Mouse (Mus musculus) limb, embryonic 10.5 days (tissue): ENCODE data around the gene Gm136. TPM values are rescaled to one million over a fixed set of nuclear protein-coding genes. Genes with fewer than 3 reads are reported as not detected.
A peak's percentile ranks its signal among the peaks of the same experiment; 100 is the strongest.

Experiments used
- DNase-seq: peaks from one replicate; pipeline ENCODE4 v3.0.0-alpha.2; 2017; ENCODE audit warnings: low spot score
- H3K27ac ChIP-seq: fragments of 300-500 bp; sonication (generic); 2 replicates; pipeline ENCODE4 v1.5.1; 2016; ENCODE audit warnings: mild to moderate bottlenecking
- H3K27me3 ChIP-seq: fragments of 300-500 bp; sonication (generic); 2 replicates; pipeline ENCODE4 v1.6.1; 2016; ENCODE audit warnings: low read depth, mild to moderate bottlenecking; ENCODE audit not compliant: poor library complexity, severe bottlenecking
- H3K36me3 ChIP-seq: fragments of 300-500 bp; sonication (generic); 2 replicates; pipeline ENCODE4 v1.6.1; 2016; ENCODE audit warnings: mild to moderate bottlenecking, moderate library complexity
- H3K4me1 ChIP-seq: fragments of 300-500 bp; sonication (generic); 2 replicates; pipeline ENCODE4 v1.6.1; 2016
- H3K4me3 ChIP-seq: fragments of 300-500 bp; sonication (generic); 2 replicates; pipeline ENCODE4 v1.5.1; 2016; ENCODE audit warnings: mild to moderate bottlenecking, moderate library complexity
- H3K9me3 ChIP-seq: fragments of 300-500 bp; sonication (generic); replicated peaks from 2 replicates; pipeline ENCODE4 v1.6.1; 2016; ENCODE audit warnings: mild to moderate bottlenecking
- WGBS: fragments of 180-500 bp; shearing (Covaris S2); methylation state at CpG from one replicate; pipeline ENCODE4 v1.1.7; 2016; 5-methylcytosine and 5-hydroxymethylcytosine counted together
- polyA plus RNA-seq: library from polyadenylated mRNA; unstranded; fragments of >200 nt; fragmentation: Nextera tagmentation; extraction: Ambion mirVana; gene quantifications from 2 replicates; pipeline ENCODE4 v1.2.1, GENCODE M21; 2016

Gm136 gene
- not detected in 2 replicates for polyA plus RNA-seq

GRCm38 (mm10) chr4:34756163-34756562 is at the start of gene Gm136:
Gene Gm136, minus strand, starts transcription at chr4:34756263.
- no peaks in the 10 kb centered on the region for H3K27me3 ChIP-seq
- H3K27ac ChIP-seq = no peak within 1 kb of the TSS
- H3K4me3 ChIP-seq = no peak within 1 kb of the TSS
- no peaks in the 10 kb centered on the region for H3K36me3 ChIP-seq
- no peaks in the 10 kb centered on the region for H3K9me3 ChIP-seq
- WGBS = 94% methylated on average over 1 of the region's 1 CpGs
- DNase-seq = no peak
- no peaks in the 10 kb centered on the region for H3K4me1 ChIP-seq

GRCm38 (mm10) chr4:34801166-34802034 is 45.3 kb upstream of the Gm136 start:
- 90% methylated on average over 14 of the region's 14 CpGs for WGBS

GRCm38 (mm10) chr4:34798005-34798404 is 41.9 kb upstream of the Gm136 start:
- no peak for DNase-seq
- H3K9me3 ChIP-seq = no peaks in the 10 kb centered on the region

More at GRCm38 (mm10) chr4:34801166-34802034, 45.3 kb upstream of the Gm136 start:
- Histone ChIP-seq H3K27me3 (no peaks in the 10 kb centered on the region), H3K27ac (no peak overlapping the region), H3K4me3 (no peak overlapping the region), H3K36me3 (peaks cover 38% of the 10 kb centered on the region), H3K9me3 (no peaks in the 10 kb centered on the region), H3K4me1 (peaks cover 1% of the 10 kb centered on the region; the same call in 1 of the 2 replicates)
- no peak for DNase-seq

GRCm38 (mm10) chr4:34797294-34797983 is 41.4 kb upstream of the Gm136 start:
- H3K4me3 ChIP-seq = no peak overlapping the region
- peaks cover 16% of the 10 kb centered on the region for H3K4me1 ChIP-seq
- H3K27ac ChIP-seq = no peak overlapping the region
- WGBS = 80% methylated on average over 8 of the region's 8 CpGs
- 0 out of 2 replicates have a peak, but pooled peaks cover 4% of the 10 kb centered on the region for H3K36me3 ChIP-seq
- H3K9me3 ChIP-seq = no peaks in the 10 kb centered on the region
- H3K27me3 ChIP-seq = no peaks in the 10 kb centered on the region
- no peak for DNase-seq

More at GRCm38 (mm10) chr4:34798005-34798404, 41.9 kb upstream of the Gm136 start:
- peaks cover 8% of the 10 kb centered on the region for H3K36me3 ChIP-seq
- no peak overlapping the region for H3K4me3 ChIP-seq
- WGBS = 96% methylated on average over 2 of the region's 2 CpGs
- H3K4me1 ChIP-seq = peaks cover 16% of the 10 kb centered on the region
- H3K27ac ChIP-seq = no peak overlapping the region
- no peaks in the 10 kb centered on the region for H3K27me3 ChIP-seq

DNA sequence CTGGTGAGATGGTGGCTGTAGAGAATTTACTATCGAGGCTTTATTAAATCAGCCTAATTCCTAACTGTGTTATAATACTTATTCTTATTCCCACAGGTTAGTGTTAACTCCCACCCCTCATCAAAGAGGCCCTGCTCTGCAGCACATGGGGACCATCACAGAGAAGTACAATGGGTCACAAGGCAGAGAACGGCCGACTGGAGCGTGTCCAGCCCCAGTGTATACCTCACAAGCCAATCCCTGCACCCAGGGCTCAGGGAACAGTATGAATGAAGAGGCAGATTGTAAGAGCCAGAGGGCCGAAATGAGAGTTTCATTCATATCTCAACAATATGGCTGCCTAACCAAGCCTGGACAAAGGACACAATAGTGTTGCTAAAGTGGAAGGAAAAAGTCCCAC is 40.2 kb upstream of the Gm136 start:
- Histone ChIP-seq H3K9me3 (no peaks in the 10 kb centered on the region), H3K4me1 (peaks cover 16% of the 10 kb centered on the region), H3K27me3 (no peaks in the 10 kb centered on the region), H3K36me3 (no peaks in the 10 kb centered on the region), H3K4me3 (no peak overlapping the region), H3K27ac (no peak overlapping the region)
- no peak for DNase-seq
- 93% methylated on average over 5 of the region's 5 CpGs for WGBS

DNA sequence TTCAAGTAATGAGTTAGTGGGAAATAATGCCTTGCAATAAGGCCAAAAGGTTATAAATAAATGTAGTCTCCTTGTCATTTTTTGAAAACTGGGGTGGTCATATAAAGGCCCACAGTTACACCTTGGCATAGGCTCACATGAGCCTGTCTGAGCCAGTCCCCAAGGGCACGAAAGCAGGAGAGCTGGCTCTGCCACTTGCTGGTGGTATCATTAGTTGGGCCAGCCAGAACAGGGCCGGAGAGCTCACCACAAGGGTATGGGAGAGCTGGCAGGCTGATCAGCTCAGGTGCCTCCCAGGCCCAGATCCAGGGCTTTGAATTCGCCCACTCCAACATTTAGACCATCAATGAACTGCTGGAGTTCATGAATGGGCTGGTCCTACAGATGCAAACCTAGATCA is 30.4 kb upstream of the Gm136 start:
- Histone ChIP-seq H3K4me1 (0 out of 2 replicates have a peak, but pooled peaks cover 5% of the 10 kb centered on the region), H3K4me3 (no peak overlapping the region), H3K27me3 (no peaks in the 10 kb centered on the region), H3K9me3 (no peaks in the 10 kb centered on the region), H3K27ac (no peak overlapping the region), H3K36me3 (no peaks in the 10 kb centered on the region)
- WGBS = 84% methylated on average over 3 of the region's 3 CpGs
- DNase-seq = no peak

DNA sequence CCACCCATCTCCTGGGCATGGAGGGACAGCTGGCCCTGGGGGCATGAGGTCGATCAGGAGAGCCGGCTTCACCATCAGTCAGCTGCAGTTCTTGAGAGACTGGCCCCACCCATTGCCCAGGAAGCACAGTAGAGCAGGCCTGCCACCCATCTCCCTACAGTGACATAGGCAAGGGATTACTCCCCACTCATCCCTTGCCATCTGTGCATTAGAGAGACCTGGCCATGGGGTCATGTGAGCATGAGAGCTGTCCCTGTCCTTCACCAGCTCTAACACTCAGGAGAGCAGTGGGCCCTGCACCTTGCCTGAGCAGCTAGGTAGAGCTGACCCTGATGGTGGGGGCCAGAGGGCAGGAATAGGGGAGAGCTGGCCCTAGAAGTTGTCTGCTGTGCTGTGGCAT is 29.6 kb upstream of the Gm136 start:
- H3K4me3 ChIP-seq = no peak overlapping the region
- no peak for DNase-seq
- no peaks in the 10 kb centered on the region for H3K27me3 ChIP-seq
- no peaks in the 10 kb centered on the region for H3K9me3 ChIP-seq
- 66% methylated on average over 2 of the region's 2 CpGs for WGBS
- 0 out of 2 replicates have a peak, but pooled peaks cover 5% of the 10 kb centered on the region for H3K4me1 ChIP-seq
- H3K36me3 ChIP-seq = no peaks in the 10 kb centered on the region
- no peak overlapping the region for H3K27ac ChIP-seq

DNA sequence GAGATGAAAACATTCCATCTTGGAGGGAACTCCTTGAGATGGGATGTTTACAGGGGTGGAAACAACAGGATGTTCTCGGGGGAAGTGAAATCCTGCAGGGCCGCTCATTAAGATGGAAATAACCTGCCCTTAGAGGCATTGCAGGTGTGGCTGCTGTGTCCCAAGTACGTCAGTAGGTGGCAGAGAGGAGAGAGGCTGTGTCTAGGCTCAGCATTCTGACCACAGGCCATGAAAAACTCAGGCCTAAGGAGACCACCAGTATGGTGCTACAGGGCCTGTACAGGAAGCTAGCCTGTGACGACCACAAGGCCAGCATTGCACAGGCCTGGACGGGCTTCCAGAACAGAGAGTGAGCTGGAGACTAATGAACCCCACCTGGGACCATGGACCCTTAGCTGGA is 28.8 kb upstream of the Gm136 start:
- H3K27ac ChIP-seq = no peak overlapping the region
- DNase-seq = no peak
- H3K4me3 ChIP-seq = no peak overlapping the region
- H3K36me3 ChIP-seq = no peaks in the 10 kb centered on the region
- H3K4me1 ChIP-seq = 0 out of 2 replicates have a peak, but pooled peaks cover 5% of the 10 kb centered on the region
- H3K9me3 ChIP-seq = no peaks in the 10 kb centered on the region
- WGBS = 55% methylated on average over 5 of the region's 5 CpGs
- H3K27me3 ChIP-seq = no peaks in the 10 kb centered on the region

DNA sequence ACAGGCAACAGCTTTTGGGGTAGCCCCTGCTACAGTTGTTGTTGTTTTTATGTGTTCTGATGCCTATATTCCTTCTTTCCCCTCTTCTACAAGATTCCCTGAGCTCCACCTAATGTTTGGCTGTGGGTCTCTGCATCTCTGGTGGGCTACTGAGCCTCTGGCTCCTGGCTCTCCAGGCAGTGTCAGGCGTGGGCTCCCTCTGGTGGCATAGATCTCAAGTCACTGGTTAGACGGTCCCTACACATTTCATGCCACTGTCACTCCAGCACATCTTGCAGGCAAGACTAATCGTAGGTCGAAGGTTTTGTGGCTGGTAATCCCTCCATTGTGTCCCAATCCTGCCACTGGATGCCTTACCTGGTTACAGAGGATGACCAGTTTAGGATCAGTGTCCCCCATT is 26.7 kb upstream of the Gm136 start:
- no peak overlapping the region for H3K27ac ChIP-seq
- 0 out of 2 replicates have a peak, but pooled peaks cover 5% of the 10 kb centered on the region for H3K4me1 ChIP-seq
- 38% methylated on average over 4 of the region's 4 CpGs for WGBS
- no peaks in the 10 kb centered on the region for H3K9me3 ChIP-seq
- no peaks in the 10 kb centered on the region for H3K27me3 ChIP-seq
- no peak overlapping the region for H3K4me3 ChIP-seq
- H3K36me3 ChIP-seq = no peaks in the 10 kb centered on the region
- no peak for DNase-seq

DNA sequence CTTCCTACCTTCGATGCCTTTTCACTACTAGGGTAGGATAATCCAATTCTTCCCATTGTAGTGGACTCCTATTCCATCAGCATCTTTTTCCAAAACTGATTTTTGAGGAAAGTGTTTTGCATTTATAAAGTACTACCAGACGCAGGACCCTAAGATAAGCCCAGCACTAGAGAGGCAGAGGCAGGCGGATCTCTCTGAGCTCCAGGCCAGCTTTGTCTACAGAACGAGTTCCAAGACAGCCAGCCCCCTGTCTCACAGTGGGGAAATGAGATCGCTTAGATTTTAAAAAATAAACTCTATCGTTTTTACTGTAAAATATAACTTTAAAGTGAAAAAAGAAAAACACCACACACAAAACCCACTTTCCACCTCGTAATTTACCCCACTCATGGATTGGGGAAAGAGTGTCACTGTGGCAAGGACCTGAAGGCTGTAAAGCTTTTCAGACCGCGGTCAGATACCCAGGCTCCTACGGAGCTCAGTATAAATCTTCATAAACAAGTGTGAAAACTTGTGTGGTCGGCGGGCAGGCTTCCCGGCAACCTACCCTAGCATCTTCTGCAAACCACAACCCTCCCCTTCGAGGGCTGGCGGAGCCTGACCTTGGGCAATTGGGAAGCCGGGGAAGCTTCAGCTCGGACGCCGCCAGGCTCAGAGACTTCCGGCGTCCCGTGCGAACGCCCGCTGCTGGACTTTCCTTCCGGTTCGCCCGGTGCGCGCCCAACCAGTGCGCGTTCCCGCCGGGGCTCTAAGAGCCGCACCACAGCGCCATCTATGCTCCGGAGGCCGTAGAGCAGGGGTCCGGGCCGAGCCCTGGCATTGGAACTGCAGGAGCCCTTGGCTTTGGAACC is 21.8 kb upstream of the Gm136 start, which contains the start of gene Smim8:
TSS of gene Smim8 (minus strand) at position 747 of the 851 bp plus-strand sequence.
- H3K9me3 ChIP-seq = no peaks in the 10 kb centered on the region
- peak within 1 kb of the TSS; percentile 71 for H3K4me3 ChIP-seq
- DNase-seq = peak; percentile 98
- no peaks in the 10 kb centered on the region for H3K36me3 ChIP-seq
- WGBS = 6% methylated on average over 40 of the region's 40 CpGs
- H3K4me1 ChIP-seq = peaks cover 3% of the 10 kb centered on the region
- peaks cover 8% of the 10 kb centered on the region; the same call in 1 of the 2 replicates for H3K27me3 ChIP-seq
- H3K27ac ChIP-seq = peak within 1 kb of the TSS; percentile 90

GRCm38 (mm10) chr4:34771652-34772371 is 15.7 kb upstream of the Gm136 start:
- H3K4me1 ChIP-seq = peaks cover 7% of the 10 kb centered on the region
- peak; percentile 49 for DNase-seq
- no peak overlapping the region for H3K27ac ChIP-seq
- H3K36me3 ChIP-seq = no peaks in the 10 kb centered on the region
- no peaks in the 10 kb centered on the region for H3K9me3 ChIP-seq
- peaks cover 11% of the 10 kb centered on the region; the same call in 1 of the 2 replicates for H3K27me3 ChIP-seq
- H3K4me3 ChIP-seq = no peak overlapping the region
- 10% methylated on average over 8 of the region's 8 CpGs for WGBS

DNA sequence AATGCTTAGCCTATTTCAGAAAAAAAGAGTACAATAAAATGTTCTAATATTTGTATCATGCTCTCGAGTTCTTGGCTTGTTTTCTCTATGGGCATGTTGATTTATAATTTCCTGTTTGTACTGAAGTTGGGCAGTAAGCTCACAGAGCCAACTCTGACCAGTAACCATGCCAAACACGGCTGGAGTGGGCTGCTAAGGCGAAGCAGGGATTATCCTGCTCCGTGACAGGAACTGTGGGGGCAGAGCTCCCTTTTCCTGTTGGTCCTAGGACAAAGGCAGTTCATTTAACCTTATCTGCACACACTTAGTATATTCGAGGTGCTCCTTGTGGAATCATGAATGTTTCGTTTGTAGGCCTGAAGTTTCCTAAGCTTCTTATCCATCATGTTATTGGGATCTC is 6.8 kb downstream of the Gm136 start:
- Histone ChIP-seq H3K27me3 (no peaks in the 10 kb centered on the region), H3K36me3 (no peaks in the 10 kb centered on the region), H3K4me3 (no peak overlapping the region), H3K27ac (no peak overlapping the region), H3K4me1 (no peaks in the 10 kb centered on the region; the same call in 1 of the 2 replicates), H3K9me3 (no peaks in the 10 kb centered on the region)
- no peak for DNase-seq
- 67% methylated on average over 6 of the region's 6 CpGs for WGBS
